Mouse (Mus musculus) bone marrow macrophage, adult 2 months (primary cell): ENCODE results near the gene Cct5. TPM values are rescaled to one million over a fixed set of nuclear protein-coding genes. Genes with fewer than 3 reads are reported as not detected.

ENCODE experiments used
- H3K27ac ChIP-seq: 2 replicates; pipeline ENCODE4 v1.5.1; 2012; ENCODE audit warnings: low read depth, low read length; ENCODE audit not compliant: insufficient read depth
- H3K4me1 ChIP-seq: 2 replicates; pipeline ENCODE4 v1.6.1; 2012; ENCODE audit warnings: low read length; ENCODE audit not compliant: control insufficient read depth, insufficient read depth
- H3K4me3 ChIP-seq: 2 replicates; pipeline ENCODE4 v1.5.1; 2012; ENCODE audit warnings: mild to moderate bottlenecking, low read length, moderate library complexity; ENCODE audit not compliant: insufficient read depth
- CTCF ChIP-seq: IDR thresholded peaks from 2 replicates; pipeline ENCODE4 v1.5.1; 2012; ENCODE audit warnings: low read depth, mild to moderate bottlenecking, low read length, moderate library complexity
- POLR2A ChIP-seq: IDR thresholded peaks from 2 replicates; pipeline ENCODE4 v1.6.1; 2012; ENCODE audit warnings: mild to moderate bottlenecking, low read depth, low read length, borderline replicate concordance
- polyA plus RNA-seq: library from polyadenylated mRNA; stranded (reverse); fragments of >200 nt; gene quantifications from 2 replicates; pipeline ENCODE4 v1.2.4, GENCODE M21; 2012; ENCODE audit not compliant: missing spikeins, insufficient read depth, insufficient read length

The Cct5 gene
- polyA plus RNA-seq, 1 experiment = 148 TPM

- Histone ChIP-seq H3K4me1 (peaks cover 15% of the 10 kb centered on the region), H3K4me3 (no peak overlapping the region), H3K27ac (no peak overlapping the region)
- TF ChIP-seq CTCF (no peak), POLR2A (no peak)
Observed at GRCm38 (mm10) chr15:31550381-31550780, 51.2 kb downstream of the Cct5 start.

GRCm38 (mm10) chr15:31547421-31547820 is 54.2 kb downstream of the Cct5 start:
- TF ChIP-seq POLR2A (no peak), CTCF (no peak)
- Histone ChIP-seq H3K4me3 (no peak overlapping the region), H3K4me1 (peaks cover 17% of the 10 kb centered on the region), H3K27ac (no peak overlapping the region)

GRCm38 (mm10) chr15:31546291-31546690 is 55.3 kb downstream of the Cct5 start:
- no peak overlapping the region for H3K4me3 ChIP-seq
- H3K27ac ChIP-seq = no peak overlapping the region
- peaks cover 25% of the 10 kb centered on the region for H3K4me1 ChIP-seq
- TF ChIP-seq POLR2A (no peak), CTCF (no peak)

GRCm38 (mm10) chr15:31545058-31545457 is 56.5 kb downstream of the Cct5 start:
- no peak overlapping the region for H3K4me3 ChIP-seq

GRCm38 (mm10) chr15:31543246-31543645 is 58.4 kb downstream of the Cct5 start:
- H3K4me1 ChIP-seq = peaks cover 27% of the 10 kb centered on the region
- H3K27ac ChIP-seq = no peak overlapping the region
- no peak overlapping the region for H3K4me3 ChIP-seq
- TF ChIP-seq CTCF (no peak), POLR2A (no peak)

More at GRCm38 (mm10) chr15:31545058-31545457, 56.5 kb downstream of the Cct5 start:
- no peak for TF ChIP-seq CTCF
- TF ChIP-seq POLR2A = no peak
- Histone ChIP-seq H3K27ac (no peak overlapping the region), H3K4me1 (peaks cover 25% of the 10 kb centered on the region)

GRCm38 (mm10) chr15:31542013-31542958 is 59.3 kb downstream of the Cct5 start:
- Histone ChIP-seq H3K27ac (peak overlapping the region; percentile 69), H3K4me1 (peaks cover 26% of the 10 kb centered on the region), H3K4me3 (no peak overlapping the region)
- TF ChIP-seq POLR2A = no peak
- TF ChIP-seq CTCF = no peak

Other genes with a start within 250 kb of the Cct5 start
- gene Ankrd33b, start 234.1 kb downstream of the Cct5 start, polyA plus RNA-seq = 7.8 and 9.5 TPM in 2 replicates
- gene Ropn1l, start 148.1 kb downstream of the Cct5 start, polyA plus RNA-seq = 6.0 and 6.8 TPM in 2 replicates
- gene March6, start 70.8 kb downstream of the Cct5 start, polyA plus RNA-seq = 40.7 and 42.2 TPM in 2 replicates
- gene Cmbl, start 36.4 kb downstream of the Cct5 start, polyA plus RNA-seq = 4.2 and 6.0 TPM in 2 replicates
- gene Fam173b, start within 50 bp of the Cct5 start, polyA plus RNA-seq = 14.4 and 17.3 TPM in 2 replicates